In genomic region chr9:115038686-115039085, GRCm38 (mm10) we compare ENCODE assay signal across 17 mouse cellular contexts. TPM values are rescaled to one million over a fixed set of nuclear protein-coding genes. Genes with fewer than 3 reads are reported as not detected.
DNase-seq lines count a peak whose midpoint lies in the region; ATAC-seq and TF ChIP-seq lines count a peak whose summit lies in the region.
"Had no signal": no experiment of that assay in that cellular context is flagged by ENCODE, and none has a peak within 500 bp of the region (broad histone marks: within the 10 kb centered on the region; RNA-seq: fewer than 3 reads in every experiment).

No protein-coding gene starts in this region.

- TF ChIP-seq EP300 in ES-Bruce4 (IDR thresholded peaks at IDR 0.05; ENCODE audit: insufficient read depth, low read depth, low read length) = no peak

- peaks cover 20% of the 10 kb centered on the region for H3K4me1 ChIP-seq in hindbrain, embryonic 12.5 days
- H3K4me1 ChIP-seq in hindbrain, embryonic 14.5 days (replicated peaks; ENCODE audit: control insufficient read depth, insufficient read depth, low read length) = peaks cover 7% of the 10 kb centered on the region; the same call in 1 of the 2 replicates
- peaks cover 3% of the 10 kb centered on the region for H3K4me1 ChIP-seq in ES-Bruce4 (ENCODE audit: control insufficient read depth, insufficient read depth, low read length)
- H3K4me1 ChIP-seq in forebrain, embryonic 13.5 days = peaks cover 26% of the 10 kb centered on the region
- peaks cover 11% of the 10 kb centered on the region for H3K4me1 ChIP-seq in hindbrain, postnatal 0 days (ENCODE audit: insufficient read depth, low read length)
- H3K4me1 ChIP-seq: liver, embryonic 13.5 days had no signal

- DNase-seq in hindbrain, embryonic 14.5 days (ENCODE audit: low spot score) = no peak
- no peak for DNase-seq in hindbrain, postnatal 0 days (ENCODE audit: low spot score)
- DNase-seq in urinary bladder, postnatal 14 days (ENCODE audit: low spot score) = no peak
- no peak for DNase-seq in Muller cell, postnatal 12 days (ENCODE audit: inconsistent ontology term)
- no peak for DNase-seq in left cerebral cortex, adult 18-20 months (ENCODE audit: low spot score in 2 of 2)
- DNase-seq: kidney, adult 9 months; liver, embryonic 13.5 days; thymus, postnatal 4 days had no signal

- no peaks in the 10 kb centered on the region for H3K9me3 ChIP-seq in hindbrain, embryonic 12.5 days (replicated peaks)
- H3K9me3 ChIP-seq in hindbrain, embryonic 14.5 days (ENCODE audit: control insufficient read depth, low read length) = no peaks in the 10 kb centered on the region
- H3K9me3 ChIP-seq in ES-Bruce4 (replicated peaks; ENCODE audit: control insufficient read depth, insufficient read depth, low read length, poor library complexity, severe bottlenecking) = no peaks in the 10 kb centered on the region
- no peaks in the 10 kb centered on the region for H3K9me3 ChIP-seq in forebrain, embryonic 13.5 days (replicated peaks)
- no peaks in the 10 kb centered on the region for H3K9me3 ChIP-seq in hindbrain, postnatal 0 days (ENCODE audit: low read length)
- H3K9me3 ChIP-seq: limb, embryonic 12.5 days; liver, embryonic 13.5 days; lung, embryonic 15.5 days had no signal

- H3K4me3 ChIP-seq in hindbrain, embryonic 12.5 days = no peak overlapping the region
- no peak overlapping the region for H3K4me3 ChIP-seq in hindbrain, embryonic 14.5 days (replicated peaks; ENCODE audit: low read length)
- H3K4me3 ChIP-seq in ES-Bruce4 (ENCODE audit: low read depth, low read length) = no peak overlapping the region
- H3K4me3 ChIP-seq in forebrain, embryonic 13.5 days = no peak overlapping the region
- no peak overlapping the region for H3K4me3 ChIP-seq in hindbrain, postnatal 0 days (ENCODE audit: low read length)
- H3K4me3 ChIP-seq: erythroblast, embryonic 14.5 days; left cerebral cortex, adult 2 months; limb, embryonic 12.5 days; liver, embryonic 13.5 days; lung, embryonic 15.5 days had no signal

- no peak overlapping the region for H3K4me2 ChIP-seq in hindbrain, embryonic 12.5 days (replicated peaks)
- no peak overlapping the region for H3K4me2 ChIP-seq in hindbrain, embryonic 14.5 days (replicated peaks)
- peak overlapping the region; percentile 38 for H3K4me2 ChIP-seq in forebrain, embryonic 13.5 days
- H3K4me2 ChIP-seq in hindbrain, postnatal 0 days (ENCODE audit: low read depth, low read length) = 0 out of 2 replicates have a peak overlapping the region, but pooled peaks have one; percentile 6
- H3K4me2 ChIP-seq: heart, embryonic 11.5 days; limb, embryonic 12.5 days; liver, embryonic 13.5 days; lung, embryonic 15.5 days had no signal

- no peak overlapping the region for H3K9ac ChIP-seq in hindbrain, embryonic 12.5 days
- H3K9ac ChIP-seq in hindbrain, embryonic 14.5 days = no peak overlapping the region
- H3K9ac ChIP-seq in ES-Bruce4 (ENCODE audit: low read depth, poor library complexity, severe bottlenecking) = no peak overlapping the region
- no peak overlapping the region for H3K9ac ChIP-seq in forebrain, embryonic 13.5 days
- 0 out of 2 replicates have a peak overlapping the region, but pooled peaks have one; percentile 9 for H3K9ac ChIP-seq in hindbrain, postnatal 0 days (replicated peaks; ENCODE audit: low read length)
- H3K9ac ChIP-seq: liver, embryonic 13.5 days; lung, embryonic 15.5 days had no signal

- H3K27ac ChIP-seq in hindbrain, embryonic 12.5 days = peak overlapping the region; percentile 30; the same call in 1 of the 2 replicates
- H3K27ac ChIP-seq in hindbrain, embryonic 14.5 days = no peak overlapping the region
- peak overlapping the region; percentile 47 for H3K27ac ChIP-seq in ES-Bruce4 (ENCODE audit: insufficient read depth, low read length)
- peak overlapping the region; percentile 61; the same call in 1 of the 2 replicates for H3K27ac ChIP-seq in forebrain, embryonic 13.5 days
- 0 out of 2 replicates have a peak overlapping the region, but pooled peaks have one; percentile 2 for H3K27ac ChIP-seq in hindbrain, postnatal 0 days
- H3K27ac ChIP-seq: left cerebral cortex, adult 2 months; limb, embryonic 12.5 days; liver, embryonic 13.5 days; lung, embryonic 15.5 days; macrophage had no signal

- TF ChIP-seq POLR2A in ES-Bruce4 (IDR thresholded peaks at IDR 0.05; ENCODE audit: insufficient read depth, low read length) = no peak

- WGBS in hindbrain, embryonic 12.5 days = 73% methylated on average over 9 of the region's 9 CpGs
- 57% methylated on average over 9 of the region's 9 CpGs for WGBS in hindbrain, embryonic 14.5 days
- WGBS in forebrain, embryonic 13.5 days = 24% methylated on average over 9 of the region's 9 CpGs
- 50% methylated on average over 9 of the region's 9 CpGs for WGBS in hindbrain, postnatal 0 days

- no peak for TF ChIP-seq CTCF in ES-Bruce4 (IDR thresholded peaks at IDR 0.05; ENCODE audit: low read depth, low read length)
- no peak for TF ChIP-seq CTCF in hindbrain, postnatal 0 days (IDR thresholded peaks at IDR 0.05; ENCODE audit: low read depth)

- H3K27me3 ChIP-seq in hindbrain, embryonic 12.5 days = 0 out of 2 replicates have a peak, but pooled peaks cover 5% of the 10 kb centered on the region
- no peaks in the 10 kb centered on the region for H3K27me3 ChIP-seq in hindbrain, embryonic 14.5 days (ENCODE audit: control insufficient read depth, insufficient read depth, low read length)
- no peaks in the 10 kb centered on the region for H3K27me3 ChIP-seq in ES-Bruce4 (ENCODE audit: control insufficient read depth, insufficient read depth, low read length, poor library complexity, severe bottlenecking)
- peaks cover 6% of the 10 kb centered on the region for H3K27me3 ChIP-seq in forebrain, embryonic 13.5 days
- H3K27me3 ChIP-seq in hindbrain, postnatal 0 days (ENCODE audit: insufficient read depth, low read length) = no peaks in the 10 kb centered on the region
- H3K27me3 ChIP-seq: limb, embryonic 12.5 days; liver, embryonic 13.5 days; lung, embryonic 15.5 days had no signal

- peak; percentile 36 for ATAC-seq in hindbrain, embryonic 12.5 days (ENCODE audit: low FRiP score)
- no peak for ATAC-seq in hindbrain, embryonic 14.5 days (ENCODE audit: low FRiP score)
- ATAC-seq in forebrain, embryonic 13.5 days = peak; percentile 38
- no peak for ATAC-seq in hindbrain, postnatal 0 days

- H3K36me3 ChIP-seq in hindbrain, embryonic 12.5 days = no peaks in the 10 kb centered on the region
- H3K36me3 ChIP-seq in hindbrain, embryonic 14.5 days (replicated peaks; ENCODE audit: control insufficient read depth, insufficient read depth) = no peaks in the 10 kb centered on the region
- H3K36me3 ChIP-seq in ES-Bruce4 (ENCODE audit: control insufficient read depth, insufficient read depth, low read length, poor library complexity, severe bottlenecking) = no peaks in the 10 kb centered on the region
- no peaks in the 10 kb centered on the region for H3K36me3 ChIP-seq in forebrain, embryonic 13.5 days (ENCODE audit: poor library complexity, severe bottlenecking)
- no peaks in the 10 kb centered on the region for H3K36me3 ChIP-seq in hindbrain, postnatal 0 days (ENCODE audit: insufficient read depth, low read length)
- H3K36me3 ChIP-seq: limb, embryonic 12.5 days; liver, embryonic 13.5 days; lung, embryonic 15.5 days had no signal

RNA-seq across cellular contexts. Expression of gene Rps27rt, which starts 56.1 kb away (rescaled TPM):
- 350 and 413 TPM in 2 replicates for polyA plus RNA-seq in hindbrain, embryonic 12.5 days (2016; fragmentation: Nextera tagmentation; extraction: Ambion mirVana)
- polyA plus RNA-seq in hindbrain, embryonic 14.5 days (2014; fragmentation: Nextera tagmentation; extraction: Ambion mirVana) = 211 and 298 TPM in 2 replicates
- 3,274 and 3,343 TPM in 2 replicates for polyA plus RNA-seq in ES-Bruce4 (2011; ENCODE audit: insufficient read depth, insufficient read length, low read depth, missing spikeins)
- polyA plus RNA-seq in forebrain, embryonic 13.5 days (2015; fragmentation: Nextera tagmentation; extraction: Ambion mirVana) = 296 and 413 TPM in 2 replicates
- 32.8 and 182 TPM in 2 replicates for total RNA-seq in hindbrain, postnatal 0 days (2014; rRNA removed)
- polyA plus RNA-seq in hindbrain, postnatal 0 days (2015; fragmentation: Nextera tagmentation; extraction: Ambion mirVana) = 281 and 288 TPM in 2 replicates
- 10 to 100 TPM; 31.5 to 43.7 TPM for total RNA-seq in left cerebral cortex, adult 18-20 months (2021)
- polyA plus RNA-seq: erythroblast, embryonic 14.5 days had no signal

Comparison
In these comparisons a context has a peak if more than half of its experiments do, and no peak if none do; other contexts are left out.
1. ATAC-seq: peak in hindbrain, embryonic 12.5 days (single experiment) and forebrain, embryonic 13.5 days (single experiment); none in hindbrain, embryonic 14.5 days (single experiment) and hindbrain, postnatal 0 days (single experiment).
2. H3K4me2 ChIP-seq: peak in forebrain, embryonic 13.5 days (single experiment) and hindbrain, postnatal 0 days (single experiment); none in hindbrain, embryonic 12.5 days (single experiment) and hindbrain, embryonic 14.5 days (single experiment).